Mouse (Mus musculus) layer of hippocampus, adult 9-11 months (tissue): ENCODE results near the gene Ctcf.
A peak's percentile ranks its signal among the peaks of the same experiment; 100 is the strongest.

Experiments
- DNase-seq: peaks from one replicate; pipeline ENCODE4 v3.0.0; 2022

Gene Ctcf

GRCm38 (mm10) chr8:105702001-105702401 is 65.6 kb downstream of the Ctcf start:
- DNase-seq, result no peak

GRCm38 (mm10) chr8:105702731-105703415 is 66.5 kb downstream of the Ctcf start:
- no peak for DNase-seq

GRCm38 (mm10) chr8:105704146-105704812 is 67.9 kb downstream of the Ctcf start:
- no peak for DNase-seq

GRCm38 (mm10) chr8:105704955-105705354 is 68.6 kb downstream of the Ctcf start:
- DNase-seq, result no peak

GRCm38 (mm10) chr8:105706426-105706825 is 70.1 kb downstream of the Ctcf start:
- no peak for DNase-seq

GRCm38 (mm10) chr8:105707498-105708403 is 71.4 kb downstream of the Ctcf start, which contains the start of the genes 4933405L10Rik and Enkd1:
Gene 4933405L10Rik (plus strand): TSS chr8:105707655.
Gene Enkd1 (minus strand): TSS chr8:105708210.
- DNase-seq, result peak; percentile 90

GRCm38 (mm10) chr8:105708675-105709074 is 72.3 kb downstream of the Ctcf start:
- no peak for DNase-seq

GRCm38 (mm10) chr8:105709317-105709716 is 72.9 kb downstream of the Ctcf start:
- no peak for DNase-seq

GRCm38 (mm10) chr8:105712286-105712685 is 75.9 kb downstream of the Ctcf start:
- DNase-seq, result no peak

GRCm38 (mm10) chr8:105714139-105714538 is 77.8 kb downstream of the Ctcf start:
- DNase-seq, result peak; percentile 75

- DNase-seq, result no peak
Measured at GRCm38 (mm10) chr8:105715042-105715441, 78.7 kb downstream of the Ctcf start.

GRCm38 (mm10) chr8:105716302-105716945 is 80.1 kb downstream of the Ctcf start:
- DNase-seq, result no peak

- no peak for DNase-seq
Measured at GRCm38 (mm10) chr8:105719637-105720036, 83.3 kb downstream of the Ctcf start.

GRCm38 (mm10) chr8:105722861-105723260 is 86.5 kb downstream of the Ctcf start:
- DNase-seq, result no peak

- DNase-seq, result no peak
Measured at GRCm38 (mm10) chr8:105725726-105726125, 89.4 kb downstream of the Ctcf start.

GRCm38 (mm10) chr8:105727397-105728124 is 91.2 kb downstream of the Ctcf start:
- no peak for DNase-seq

GRCm38 (mm10) chr8:105732186-105732585 is 95.8 kb downstream of the Ctcf start:
- no peak for DNase-seq
